Mouse (Mus musculus) testis, adult 2 months (tissue): Measurements from ENCODE around the gene Rcan2.

Experiments
- CTCF ChIP-seq: fragments of 200-500 bp; IDR thresholded peaks from 2 replicates; pipeline ENCODE4 v1.5.1; 2012; ENCODE audit warnings: low read depth, mild to moderate bottlenecking, inconsistent platforms, low read length, moderate library complexity; ENCODE audit not compliant: control insufficient read depth, insufficient read depth, insufficient replicate concordance
- POLR2A ChIP-seq: fragments of 200-500 bp; IDR thresholded peaks from 2 replicates; pipeline ENCODE4 v1.6.1; 2012; ENCODE audit warnings: low read depth, mild to moderate bottlenecking, inconsistent platforms, low read length, moderate library complexity; ENCODE audit not compliant: control insufficient read depth

GRCm38 (mm10) chr17:44077843-44078160 lies 276.7 kb downstream of the Rcan2 start:
- no peak for TF ChIP-seq CTCF
- no peak for TF ChIP-seq POLR2A
